Mouse (Mus musculus) v-Abl transformed pro-B cells (cell line): ENCODE data around the gene Gm11238.
"Not testable (repeated sequence)": the region's sequence is repeated elsewhere in the genome, so short reads cannot be mapped to it uniquely, and the experiment has no call there.

Experiments
- in situ Hi-C, 2 experiments: fragments of 400-800 bp; cut with MboI; formaldehyde crosslinking; loops; one replicate each; pipeline ENCODE4 v1.15.1; 2025; ENCODE audit not compliant: unreplicated experiment in 2 of 2

The Gm11238 gene

GRCm38 (mm10) chr4:73607581-73607980, at the start of gene Gm11238:
Gm11238 (plus strand) TSS chr4:73607881.
- in situ Hi-C loops: not testable (repeated sequence)

GRCm38 (mm10) chr4:73599248-73599647, 8.4 kb upstream of the Gm11238 start:
- in situ Hi-C loops: no loop called here

- in situ Hi-C loops: not testable (repeated sequence)
Measured at GRCm38 (mm10) chr4:73622684-73623083, 15.0 kb downstream of the Gm11238 start, which contains the start of gene Gm11237. Gm11237 (plus strand) TSS chr4:73622984.

DNA sequence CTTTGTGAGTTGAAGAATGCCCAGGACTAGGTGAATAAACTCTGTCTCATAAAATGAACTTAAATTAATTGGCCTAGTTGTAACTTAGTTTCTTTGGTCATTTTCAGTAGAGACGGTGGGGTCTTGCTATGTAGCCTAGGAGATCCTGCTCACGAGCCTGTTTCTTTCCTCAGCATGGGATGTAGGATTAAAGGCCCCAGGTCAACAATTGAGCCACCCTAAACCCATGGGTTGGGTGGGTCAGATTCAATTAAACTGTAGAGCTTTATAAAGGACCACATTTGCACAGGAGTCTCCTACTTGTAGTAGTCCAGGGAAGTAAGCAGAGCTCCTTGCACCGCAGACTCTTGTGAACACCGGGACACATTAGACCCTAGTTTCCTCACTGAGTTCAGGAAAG, 30.1 kb downstream of the Gm11238 start, which contains the start of gene Gm11236:
Gene Gm11236, plus strand, starts transcription at position 301 of the 400 bp plus-strand sequence.
- in situ Hi-C loops: not testable (repeated sequence)

DNA sequence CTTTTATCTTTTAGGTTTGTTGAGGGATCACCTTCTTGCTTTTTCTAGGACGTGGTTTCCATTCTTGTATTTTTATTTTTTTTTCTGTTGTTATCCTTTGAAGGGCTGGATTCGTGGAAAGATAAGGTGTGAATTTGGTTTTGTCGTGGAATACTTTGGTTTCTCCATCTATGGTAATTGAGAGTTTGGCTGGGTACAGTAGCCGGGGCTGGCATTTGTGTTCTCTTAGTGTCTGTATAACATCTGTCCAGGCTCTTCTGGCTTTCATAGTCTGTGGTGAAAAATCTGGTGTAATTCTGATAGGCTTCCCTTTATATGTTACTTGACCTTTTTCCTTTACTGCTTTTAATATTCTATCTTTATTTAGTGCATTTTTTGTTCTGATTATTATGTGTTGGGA, 54.2 kb downstream of the Gm11238 start:
- in situ Hi-C loops: not testable (repeated sequence)

- in situ Hi-C loops: not testable (repeated sequence)
Measured at GRCm38 (mm10) chr4:73668054-73668453, 60.4 kb downstream of the Gm11238 start, which contains the start of gene Gm11239. Gm11239 (plus strand) TSS chr4:73668354.

DNA sequence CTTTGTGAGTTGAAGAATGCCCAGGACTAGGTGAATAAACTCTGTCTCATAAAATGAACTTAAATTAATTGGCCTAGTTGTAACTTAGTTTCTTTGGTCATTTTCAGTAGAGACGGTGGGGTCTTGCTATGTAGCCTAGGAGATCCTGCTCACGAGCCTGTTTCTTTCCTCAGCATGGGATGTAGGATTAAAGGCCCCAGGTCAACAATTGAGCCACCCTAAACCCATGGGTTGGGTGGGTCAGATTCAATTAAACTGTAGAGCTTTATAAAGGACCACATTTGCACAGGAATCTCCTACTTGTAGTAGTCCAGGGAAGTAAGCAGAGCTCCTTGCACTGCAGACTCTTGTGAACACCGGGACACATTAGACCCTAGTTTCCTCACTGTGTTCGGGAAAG, 75.5 kb downstream of the Gm11238 start, which contains the start of gene Gm428:
Gene Gm428, plus strand, starts transcription at position 301 of the 400 bp plus-strand sequence.
- in situ Hi-C loops: not testable (repeated sequence)
